Comparison of ENCODE assay signal across 25 mouse cellular contexts in the genomic region with DNA sequence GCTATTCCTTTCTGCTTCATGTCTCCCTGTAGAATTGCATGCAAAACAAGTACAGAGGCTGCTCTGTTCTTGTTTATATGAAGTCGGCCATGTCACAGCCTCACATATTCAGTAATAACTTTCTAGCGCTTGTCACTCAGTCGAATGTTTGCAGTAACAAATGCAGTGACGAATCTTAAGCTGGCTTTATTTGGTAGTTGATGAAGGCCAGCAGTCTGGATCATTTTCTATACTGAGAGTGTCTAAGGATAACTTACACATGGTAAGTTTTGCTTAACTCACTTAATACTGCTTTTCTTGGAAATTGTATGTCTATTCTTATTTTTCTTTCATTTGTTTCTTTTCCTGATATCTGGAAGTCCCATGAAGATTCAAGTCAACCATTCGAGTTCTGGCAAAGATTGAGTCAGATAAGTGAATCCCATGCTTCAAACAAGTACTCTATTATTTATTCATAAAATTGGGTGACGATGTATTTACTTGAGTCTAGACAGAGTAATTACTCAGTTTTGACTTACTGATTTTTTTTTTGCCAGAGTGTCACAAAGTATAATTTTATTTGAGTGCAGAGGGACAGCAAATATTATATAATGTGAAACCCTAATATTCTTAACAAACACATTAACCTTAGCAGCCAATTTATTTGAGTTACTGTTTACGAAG.
"Had no signal": no experiment of that assay in that cellular context is flagged by ENCODE, and none has a peak within 500 bp of the region (broad histone marks: within the 10 kb centered on the region; RNA-seq: fewer than 3 reads in every experiment).

No protein-coding gene starts in this region.

- H3K27ac ChIP-seq: gastrocnemius, adult 2 months; heart, embryonic 10.5 days; hindbrain, embryonic 10.5 days; hindbrain, embryonic 12.5 days; hindbrain, embryonic 14.5 days; intestine, embryonic 15.5 days; limb, embryonic 13.5 days; limb, embryonic 15.5 days had no signal

- H3K27me3 ChIP-seq: heart, embryonic 12.5 days; hindbrain, embryonic 12.5 days; intestine, embryonic 15.5 days; limb, embryonic 13.5 days; limb, embryonic 15.5 days had no signal

- H3K4me1 ChIP-seq: heart, embryonic 10.5 days; heart, embryonic 12.5 days; hindbrain, embryonic 10.5 days; hindbrain, embryonic 12.5 days; intestine, embryonic 15.5 days; limb, embryonic 13.5 days; limb, embryonic 15.5 days had no signal

- H3K4me3 ChIP-seq: gastrocnemius, adult 2 months; heart, embryonic 10.5 days; heart, embryonic 12.5 days; hindbrain, embryonic 10.5 days; hindbrain, embryonic 12.5 days; intestine, embryonic 15.5 days; limb, embryonic 13.5 days; limb, embryonic 15.5 days had no signal

- DNase-seq: gastrocnemius, adult 2 months; gastrocnemius, postnatal 10 days; gastrocnemius, postnatal 25 days; heart, adult 18-20 months; heart, postnatal 10 days; heart, postnatal 4 days; kidney, adult 18-20 months; kidney, adult 8-10 months; kidney, postnatal 10 days; kidney, postnatal 25 days; layer of hippocampus, adult 9-11 months; layer of hippocampus, postnatal 36 days; left cerebral cortex, postnatal 4 days had no signal

- H3K9ac ChIP-seq: heart, embryonic 12.5 days; hindbrain, embryonic 12.5 days; hindbrain, embryonic 14.5 days; intestine, embryonic 15.5 days; limb, embryonic 13.5 days; limb, embryonic 15.5 days had no signal

- ATAC-seq: forebrain, embryonic 16.5 days; hindbrain, embryonic 16.5 days; inflammation-experienced regulatory T-cells, adult 6 months; intestine, embryonic 15.5 days; intestine, postnatal 0 days had no signal

- H3K36me3 ChIP-seq: heart, embryonic 10.5 days; heart, embryonic 12.5 days; hindbrain, embryonic 10.5 days; hindbrain, embryonic 12.5 days; intestine, embryonic 15.5 days; limb, embryonic 13.5 days; limb, embryonic 15.5 days had no signal

- H3K9me3 ChIP-seq: heart, embryonic 10.5 days; heart, embryonic 12.5 days; hindbrain, embryonic 10.5 days; hindbrain, embryonic 12.5 days; intestine, embryonic 15.5 days; limb, embryonic 13.5 days; limb, embryonic 15.5 days had no signal

- H3K4me2 ChIP-seq: heart, embryonic 12.5 days; hindbrain, embryonic 12.5 days; hindbrain, embryonic 14.5 days; intestine, embryonic 15.5 days; limb, embryonic 13.5 days; limb, embryonic 15.5 days had no signal
